Mouse (Mus musculus) forebrain, embryonic 11.5 days (tissue): ENCODE measurements around the gene Pnpla7. TPM values are rescaled to one million over a fixed set of nuclear protein-coding genes. Genes with fewer than 3 reads are reported as not detected.

Source experiments
- ATAC-seq: fragments of 200-750 bp; cut with Nextera tagmentation; replicated peaks from 2 replicates; pipeline ENCODE4 v1.8.0; 2017; ENCODE audit warnings: moderate TSS enrichment; ENCODE audit not compliant: low FRiP score
- DNase-seq: peaks from one replicate; pipeline ENCODE4 v3.0.0-alpha.2; 2017; ENCODE audit warnings: low spot score
- H3K27ac ChIP-seq: fragments of 300-500 bp; sonication (generic); 2 replicates; pipeline ENCODE4 v1.5.1; 2014; ENCODE audit warnings: low read depth, low read length
- H3K27me3 ChIP-seq: fragments of 300-500 bp; sonication (generic); 2 replicates; pipeline ENCODE4 v1.6.1; 2014; ENCODE audit warnings: mild to moderate bottlenecking, low read length, mixed read lengths; ENCODE audit not compliant: control insufficient read depth, insufficient read depth
- H3K36me3 ChIP-seq: fragments of 300-500 bp; sonication (generic); 2 replicates; pipeline ENCODE4 v1.6.1; 2014; ENCODE audit warnings: mild to moderate bottlenecking, low read length, moderate library complexity, mixed read lengths; ENCODE audit not compliant: control insufficient read depth, insufficient read depth
- H3K4me1 ChIP-seq: fragments of 300-500 bp; sonication (generic); replicated peaks from 2 replicates; pipeline ENCODE4 v1.6.1; 2014; ENCODE audit warnings: low read length, mixed read lengths; ENCODE audit not compliant: control insufficient read depth, insufficient read depth
- H3K4me2 ChIP-seq: fragments of 300-500 bp; sonication (generic); 2 replicates; pipeline ENCODE4 v1.6.1; 2014; ENCODE audit warnings: low read depth, mild to moderate bottlenecking, low read length, moderate library complexity, mixed read lengths; ENCODE audit not compliant: severe bottlenecking
- H3K4me3 ChIP-seq: fragments of 300-500 bp; sonication (generic); 2 replicates; pipeline ENCODE4 v1.5.1; 2014; ENCODE audit warnings: low read depth, low read length
- H3K9ac ChIP-seq: fragments of 300-500 bp; sonication (generic); 2 replicates; pipeline ENCODE4 v1.6.1; 2014; ENCODE audit warnings: low read length
- H3K9me3 ChIP-seq: fragments of 300-500 bp; sonication (generic); 2 replicates; pipeline ENCODE4 v1.6.1; 2016; ENCODE audit warnings: low read length, mixed read lengths; ENCODE audit not compliant: control insufficient read depth
- WGBS: fragments of 180-500 bp; shearing (Covaris S2); extraction: QIAGEN DNeasy Blood & Tissue Kit; methylation state at CpG from one replicate; pipeline ENCODE4 v1.1.7; 2014; 5-methylcytosine and 5-hydroxymethylcytosine counted together
- polyA plus RNA-seq: library from polyadenylated mRNA; unstranded; fragments of >200 nt; fragmentation: Nextera tagmentation; extraction: Ambion mirVana; gene quantifications from 2 replicates; pipeline ENCODE4 v1.2.1, GENCODE M21; 2014

Pnpla7 gene
- polyA plus RNA-seq, 1 experiment from 2014 or later: 4.5 TPM

GRCm38 (mm10) chr2:25006767-25007166, 30.9 kb downstream of the Pnpla7 start:
- no peaks in the 10 kb centered on the region for H3K27me3 ChIP-seq
- H3K9me3 ChIP-seq: no peaks in the 10 kb centered on the region
- ATAC-seq: no peak
- no peak for DNase-seq
- H3K36me3 ChIP-seq: no peaks in the 10 kb centered on the region
- no peak overlapping the region for H3K4me2 ChIP-seq
- H3K27ac ChIP-seq: no peak overlapping the region
- no peak overlapping the region for H3K4me3 ChIP-seq
- no peak overlapping the region for H3K9ac ChIP-seq
- 83% methylated on average over 1 of the region's 1 CpGs for WGBS
- H3K4me1 ChIP-seq: no peaks in the 10 kb centered on the region

GRCm38 (mm10) chr2:25008250-25008649, 32.4 kb downstream of the Pnpla7 start:
- Histone ChIP-seq H3K27me3 (no peaks in the 10 kb centered on the region), H3K4me2 (no peak overlapping the region), H3K9ac (no peak overlapping the region), H3K36me3 (no peaks in the 10 kb centered on the region), H3K4me3 (no peak overlapping the region), H3K4me1 (no peaks in the 10 kb centered on the region), H3K9me3 (no peaks in the 10 kb centered on the region), H3K27ac (no peak overlapping the region)
- ATAC-seq: no peak
- DNase-seq: no peak

GRCm38 (mm10) chr2:25022678-25023077, 46.8 kb downstream of the Pnpla7 start:
- no peak overlapping the region for H3K4me3 ChIP-seq
- ATAC-seq: no peak
- H3K36me3 ChIP-seq: no peaks in the 10 kb centered on the region
- H3K9ac ChIP-seq: no peak overlapping the region
- H3K9me3 ChIP-seq: no peaks in the 10 kb centered on the region
- no peak overlapping the region for H3K27ac ChIP-seq
- no peak for DNase-seq
- H3K4me1 ChIP-seq: no peaks in the 10 kb centered on the region
- WGBS: 97% methylated on average over 1 of the region's 1 CpGs
- H3K4me2 ChIP-seq: no peak overlapping the region
- no peaks in the 10 kb centered on the region for H3K27me3 ChIP-seq

GRCm38 (mm10) chr2:25025109-25025508, 49.3 kb downstream of the Pnpla7 start:
- no peak overlapping the region for H3K4me2 ChIP-seq

GRCm38 (mm10) chr2:25034994-25035393, 59.2 kb downstream of the Pnpla7 start:
- Histone ChIP-seq H3K27ac (no peak overlapping the region), H3K9me3 (no peaks in the 10 kb centered on the region), H3K4me2 (no peak overlapping the region), H3K36me3 (no peaks in the 10 kb centered on the region), H3K4me1 (no peaks in the 10 kb centered on the region), H3K9ac (no peak overlapping the region), H3K4me3 (no peak overlapping the region), H3K27me3 (no peaks in the 10 kb centered on the region)
- 97% methylated on average over 4 of the region's 4 CpGs for WGBS
- ATAC-seq: no peak
- no peak for DNase-seq

More at GRCm38 (mm10) chr2:25025109-25025508, 49.3 kb downstream of the Pnpla7 start:
- no peaks in the 10 kb centered on the region for H3K27me3 ChIP-seq
- no peaks in the 10 kb centered on the region for H3K36me3 ChIP-seq
- 91% methylated on average over 1 of the region's 1 CpGs for WGBS
- no peaks in the 10 kb centered on the region for H3K9me3 ChIP-seq
- H3K4me1 ChIP-seq: no peaks in the 10 kb centered on the region
- H3K4me3 ChIP-seq: no peak overlapping the region
- H3K9ac ChIP-seq: no peak overlapping the region
- DNase-seq (no peak), ATAC-seq (no peak)
- no peak overlapping the region for H3K27ac ChIP-seq

GRCm38 (mm10) chr2:25040089-25040488, 64.3 kb downstream of the Pnpla7 start:
- Histone ChIP-seq H3K4me2 (no peak overlapping the region), H3K9me3 (no peaks in the 10 kb centered on the region), H3K27ac (no peak overlapping the region), H3K4me3 (no peak overlapping the region), H3K36me3 (no peaks in the 10 kb centered on the region), H3K4me1 (no peaks in the 10 kb centered on the region), H3K27me3 (no peaks in the 10 kb centered on the region), H3K9ac (no peak overlapping the region)
- 87% methylated on average over 5 of the region's 5 CpGs for WGBS
- ATAC-seq (no peak), DNase-seq (no peak)

GRCm38 (mm10) chr2:25050921-25051320, 75.1 kb downstream of the Pnpla7 start:
- ATAC-seq (no peak), DNase-seq (no peak)
- H3K27me3 ChIP-seq: no peaks in the 10 kb centered on the region
- no peaks in the 10 kb centered on the region for H3K36me3 ChIP-seq
- no peak overlapping the region for H3K4me2 ChIP-seq
- no peaks in the 10 kb centered on the region for H3K9me3 ChIP-seq
- H3K4me3 ChIP-seq: no peak overlapping the region
- no peak overlapping the region for H3K9ac ChIP-seq
- 92% methylated on average over 7 of the region's 7 CpGs for WGBS
- peaks cover 7% of the 10 kb centered on the region for H3K4me1 ChIP-seq
- no peak overlapping the region for H3K27ac ChIP-seq

- DNase-seq: no peak
- Histone ChIP-seq H3K4me1 (peaks cover 7% of the 10 kb centered on the region), H3K27ac (no peak overlapping the region), H3K9me3 (no peaks in the 10 kb centered on the region), H3K36me3 (no peaks in the 10 kb centered on the region), H3K4me3 (no peak overlapping the region), H3K27me3 (no peaks in the 10 kb centered on the region), H3K9ac (no peak overlapping the region), H3K4me2 (no peak overlapping the region)
- ATAC-seq: no peak
- 87% methylated on average over 8 of the region's 8 CpGs for whole genome bisulfite sequencing
Observed at GRCm38 (mm10) chr2:25051450-25051849, 75.6 kb downstream of the Pnpla7 start.

GRCm38 (mm10) chr2:25053101-25053500, 77.3 kb downstream of the Pnpla7 start:
- Histone ChIP-seq H3K9ac (no peak overlapping the region), H3K36me3 (no peaks in the 10 kb centered on the region), H3K9me3 (no peaks in the 10 kb centered on the region), H3K4me3 (no peak overlapping the region), H3K27ac (no peak overlapping the region), H3K4me2 (no peak overlapping the region), H3K4me1 (peaks cover 7% of the 10 kb centered on the region), H3K27me3 (no peaks in the 10 kb centered on the region)
- DNase-seq (no peak), ATAC-seq (no peak)
- WGBS: 93% methylated on average over 6 of the region's 6 CpGs
